Mouse (Mus musculus): ENCODE results near the gene H2-M10.6.

DNA sequence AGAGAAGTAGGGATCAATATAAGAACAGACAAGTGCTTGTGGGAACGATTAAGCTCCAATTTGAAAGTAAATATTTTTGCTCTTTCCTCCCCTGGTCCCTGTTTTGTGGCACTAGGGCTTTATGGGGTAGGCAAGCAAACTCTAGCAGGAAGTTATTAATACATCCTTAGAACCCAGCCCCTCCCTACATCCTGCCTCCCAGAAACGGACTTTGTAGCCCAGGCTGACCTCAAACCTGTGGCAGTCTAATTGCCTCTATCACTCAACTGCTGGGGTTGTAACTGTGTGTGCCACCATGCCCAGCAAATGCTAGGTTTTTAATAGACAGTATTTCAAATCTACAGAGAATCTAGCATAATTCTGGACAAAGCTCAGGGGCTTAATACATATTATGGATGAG lies 49.7 kb downstream of the H2-M10.6 start:
- TF ChIP-seq CTCF (IDR thresholded peaks at IDR 0.05) (no peak), EP300 (IDR thresholded peaks at IDR 0.05) (no peak)
